Mouse (Mus musculus) forebrain, postnatal 0 days (tissue): ENCODE measurements at regions not wholly inside any gene's neighbourhood (a gene's known extent, or its start where the extent isn't known, plus 50 kb on each side); places are given as distances from the start of the nearest gene placed in this dataset.

Source experiments
- ATAC-seq: fragments of 200-750 bp; cut with Nextera tagmentation; 2 replicates; pipeline ENCODE4 v1.8.0; 2017; ENCODE audit warnings: mild to moderate bottlenecking, moderate library complexity
- DNase-seq: peaks from one replicate; pipeline ENCODE4 v3.0.0-alpha.2; 2015
- H3K27ac ChIP-seq: fragments of 300-500 bp; sonication (generic); 2 replicates; pipeline ENCODE4 v1.5.1; 2014; ENCODE audit warnings: low read depth, mild to moderate bottlenecking, antibody characterized with exemption, low read length, moderate library complexity, mixed read lengths
- H3K27me3 ChIP-seq: fragments of 300-500 bp; sonication (generic); 2 replicates; pipeline ENCODE4 v1.6.1; 2014; ENCODE audit warnings: mild to moderate bottlenecking, low read length, mixed read lengths; ENCODE audit not compliant: insufficient read depth
- H3K36me3 ChIP-seq: fragments of 300-500 bp; sonication (generic); 2 replicates; pipeline ENCODE4 v1.6.1; 2014; ENCODE audit warnings: mild to moderate bottlenecking, moderate library complexity; ENCODE audit not compliant: insufficient read depth
- H3K4me1 ChIP-seq: fragments of 300-500 bp; sonication (generic); 2 replicates; pipeline ENCODE4 v1.6.1; 2014; ENCODE audit warnings: antibody characterized with exemption; ENCODE audit not compliant: insufficient read depth
- H3K4me2 ChIP-seq: fragments of 300-500 bp; sonication (generic); 2 replicates; pipeline ENCODE4 v1.6.1; 2014; ENCODE audit warnings: low read depth, mild to moderate bottlenecking, moderate library complexity
- H3K4me3 ChIP-seq: fragments of 300-500 bp; sonication (generic); 2 replicates; pipeline ENCODE4 v1.5.1; 2014; ENCODE audit warnings: low read depth, low read length, mixed read lengths
- H3K9ac ChIP-seq: fragments of 300-500 bp; sonication (generic); 2 replicates; pipeline ENCODE4 v1.6.1; 2014; ENCODE audit warnings: mild to moderate bottlenecking
- H3K9me3 ChIP-seq: fragments of 300-500 bp; sonication (generic); 2 replicates; pipeline ENCODE4 v1.6.1; 2016; ENCODE audit warnings: low read length
- CTCF ChIP-seq: sonication (generic); IDR thresholded peaks from 2 replicates; pipeline ENCODE4 v1.5.1; 2016; ENCODE audit warnings: antibody characterized with exemption, control low read depth, low read depth
- WGBS: fragments of 180-500 bp; shearing (Covaris S2); extraction: QIAGEN DNeasy Blood & Tissue Kit; methylation state at CpG from one replicate; pipeline ENCODE4 v1.1.7; 2014; 5-methylcytosine and 5-hydroxymethylcytosine counted together

GRCm38 (mm10) chr2:174022292-174022691 is 53.8 kb upstream of the Stx16 start:
- 94% methylated on average over 4 of the region's 4 CpGs for WGBS
- no peaks in the 10 kb centered on the region for H3K9me3 ChIP-seq
- no peak for TF ChIP-seq CTCF
- no peak overlapping the region for H3K4me2 ChIP-seq
- no peak overlapping the region for H3K9ac ChIP-seq
- H3K4me3 ChIP-seq = no peak overlapping the region
- no peaks in the 10 kb centered on the region for H3K27me3 ChIP-seq
- ATAC-seq = no peak
- no peak overlapping the region for H3K27ac ChIP-seq
- H3K4me1 ChIP-seq = no peaks in the 10 kb centered on the region
- no peak for DNase-seq
- H3K36me3 ChIP-seq = no peaks in the 10 kb centered on the region

GRCm38 (mm10) chr2:174025181-174025870 is 50.8 kb upstream of the Stx16 start:
- no peak overlapping the region for H3K9ac ChIP-seq
- H3K27me3 ChIP-seq = no peaks in the 10 kb centered on the region
- no peak for TF ChIP-seq CTCF
- no peak for DNase-seq
- peak; percentile 47; the same call in 1 of the 2 replicates for ATAC-seq
- no peak overlapping the region for H3K27ac ChIP-seq
- 74% methylated on average over 11 of the region's 11 CpGs for WGBS
- H3K4me3 ChIP-seq = no peak overlapping the region
- H3K4me1 ChIP-seq = no peaks in the 10 kb centered on the region
- no peaks in the 10 kb centered on the region for H3K9me3 ChIP-seq
- H3K36me3 ChIP-seq = no peaks in the 10 kb centered on the region
- no peak overlapping the region for H3K4me2 ChIP-seq
